Mouse (Mus musculus): Measurements from ENCODE around the gene Tmem178b.

The Tmem178b gene

DNA sequence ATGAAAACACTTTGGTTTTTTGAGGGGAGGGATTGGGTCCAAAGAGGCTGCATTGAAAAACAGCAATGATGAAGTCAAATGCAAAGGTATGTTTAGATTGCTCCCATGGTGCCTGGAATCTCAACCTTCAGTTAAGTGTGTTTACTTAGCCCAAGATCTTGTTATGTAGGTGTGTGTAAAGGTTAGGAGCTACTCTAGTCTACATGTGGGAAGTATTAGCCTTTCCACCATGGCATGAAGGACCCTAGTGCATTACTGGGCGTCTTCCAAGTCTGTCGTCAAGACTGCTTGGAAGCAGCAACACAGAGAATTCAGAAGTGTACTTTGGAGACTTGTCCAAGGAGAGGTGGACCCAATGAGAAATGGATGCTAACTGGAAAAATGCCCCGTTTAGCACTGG, 205.3 kb downstream of the Tmem178b start:
- DNase-seq (ENCODE audit: low read depth, low spot score), result no peak

GRCm38 (mm10) chr6:40083726-40084125, 210.7 kb downstream of the Tmem178b start:
- no peak for DNase-seq (ENCODE audit: low read depth, low spot score)

DNA sequence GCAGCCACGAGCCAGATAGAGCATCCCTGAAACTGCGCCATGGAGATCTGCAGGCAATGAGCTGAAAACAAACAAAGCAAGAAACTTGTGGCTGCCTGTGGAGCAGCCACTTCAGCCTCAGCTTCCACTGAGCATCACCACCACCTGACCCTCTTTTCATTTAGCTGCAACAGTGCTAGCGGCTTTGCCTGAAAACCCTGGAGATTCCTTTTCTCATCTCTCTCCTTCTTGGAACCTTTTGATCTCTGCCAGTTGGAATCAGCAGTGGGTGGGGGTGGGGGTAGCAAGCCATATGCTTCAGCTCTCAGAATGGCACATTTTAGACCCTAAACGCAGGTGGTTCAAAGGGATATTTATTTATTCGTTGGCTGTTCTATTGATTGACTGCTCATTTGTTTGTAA, 218.2 kb downstream of the Tmem178b start:
- no peak for DNase-seq (ENCODE audit: low read depth, low spot score)

GRCm38 (mm10) chr6:40098498-40098897, 225.4 kb downstream of the Tmem178b start:
- no peak for DNase-seq (ENCODE audit: low read depth, low spot score)

GRCm38 (mm10) chr6:40101785-40102184, 228.7 kb downstream of the Tmem178b start:
- no peak for DNase-seq (ENCODE audit: low read depth, low spot score)

DNA sequence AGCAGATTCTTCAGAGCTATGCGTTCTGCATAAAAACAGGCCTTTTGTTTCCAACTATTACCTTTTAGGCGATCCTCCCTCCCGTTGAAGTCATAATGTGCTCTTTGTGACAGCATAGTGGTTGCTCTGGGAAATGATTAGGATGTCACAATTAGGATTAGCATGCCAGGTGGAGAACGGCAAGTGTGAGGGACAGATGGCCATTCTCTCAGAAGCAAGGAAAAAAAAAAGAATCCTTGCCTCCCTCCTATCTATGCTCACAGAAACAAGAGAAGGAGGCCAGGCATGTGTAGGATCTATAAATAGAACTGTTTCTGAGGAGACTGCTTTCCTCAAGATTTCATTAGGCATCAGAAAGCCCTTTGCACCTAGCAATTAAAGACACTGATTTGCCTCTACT, 229.8 kb downstream of the Tmem178b start:
- DNase-seq (ENCODE audit: low read depth, low spot score), result no peak

DNA sequence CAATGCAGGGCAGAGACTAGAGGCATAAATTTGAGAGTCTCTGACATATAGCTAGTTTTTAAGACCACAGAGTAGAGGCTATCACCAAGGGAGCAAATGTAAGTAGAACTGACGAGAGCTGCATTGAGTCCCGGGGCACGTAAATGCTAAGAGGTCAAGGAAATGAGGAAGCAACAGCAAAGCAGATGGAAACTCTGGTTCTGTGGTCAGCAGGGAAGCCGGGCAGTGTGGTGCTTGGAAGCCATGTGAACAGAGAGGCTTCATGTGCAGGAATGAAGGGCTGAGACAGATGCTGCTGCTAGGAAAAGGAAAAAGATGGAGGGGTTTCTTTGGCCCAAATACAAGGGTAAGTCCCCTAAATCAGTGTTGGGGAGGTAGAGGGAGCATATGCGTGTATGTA, 237.0 kb downstream of the Tmem178b start:
- DNase-seq (ENCODE audit: low read depth, low spot score), result no peak

GRCm38 (mm10) chr6:40110729-40111128, 237.7 kb downstream of the Tmem178b start:
- no peak for DNase-seq (ENCODE audit: low read depth, low spot score)

DNA sequence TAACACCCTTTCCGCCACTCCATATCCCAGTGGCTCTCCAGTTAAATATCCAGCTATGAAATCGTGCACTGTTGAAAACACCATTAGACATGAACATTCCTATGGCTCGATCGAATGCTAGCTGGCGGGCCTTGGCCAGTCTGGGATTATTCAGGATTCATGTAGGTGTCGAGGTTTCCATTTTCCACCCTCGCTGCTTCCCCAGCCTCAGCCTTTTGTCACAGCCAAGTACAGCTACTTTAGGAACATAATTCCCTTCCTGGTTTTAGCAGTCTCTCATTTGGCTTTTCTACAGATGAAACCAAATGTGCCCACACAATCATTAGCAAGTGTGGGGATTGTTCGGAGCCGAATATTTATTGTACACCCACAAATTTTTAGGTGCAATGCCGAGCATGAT, 239.4 kb downstream of the Tmem178b start:
- DNase-seq (ENCODE audit: low read depth, low spot score), result no peak

DNA sequence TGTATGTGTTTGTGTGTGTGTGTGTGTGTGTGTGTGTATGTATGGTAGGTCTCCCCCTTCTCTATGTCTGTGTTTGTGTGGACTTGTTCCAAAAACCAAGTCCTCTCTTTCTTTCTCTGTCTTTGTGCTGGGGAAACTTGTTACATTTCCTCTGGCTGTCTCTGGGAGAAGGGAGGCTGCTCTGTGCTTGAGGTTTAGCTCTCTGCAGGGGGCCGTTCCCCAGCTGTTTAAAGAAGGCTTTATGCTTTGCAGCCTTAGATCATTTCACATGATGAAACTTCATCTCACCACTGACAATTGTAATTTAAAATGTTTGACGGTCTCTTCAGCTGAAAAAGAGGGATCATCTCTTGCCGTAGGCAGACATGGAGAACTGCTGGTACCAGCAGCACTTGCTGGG, 243.2 kb downstream of the Tmem178b start:
- no peak for DNase-seq (ENCODE audit: low read depth, low spot score)

DNA sequence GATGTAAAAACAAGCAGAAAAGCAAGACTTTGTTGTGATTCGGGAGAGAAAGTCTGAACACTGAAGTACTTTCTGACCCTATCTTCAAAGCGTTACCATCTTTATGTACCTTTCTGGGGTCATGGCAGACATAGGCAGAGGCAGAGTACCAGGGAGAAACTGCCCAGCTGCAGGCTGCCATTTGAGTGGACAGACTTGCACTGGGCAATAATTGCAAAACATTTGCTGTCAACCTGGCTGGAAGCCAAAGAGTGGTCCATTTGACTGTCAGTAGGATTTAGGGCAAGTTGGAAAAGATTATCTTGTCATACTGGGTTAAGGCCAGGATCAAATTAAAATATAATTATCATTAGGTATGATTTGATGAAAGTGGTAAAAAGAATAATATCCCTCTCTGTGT, 247.1 kb downstream of the Tmem178b start:
- DNase-seq (ENCODE audit: low read depth, low spot score), result no peak

DNA sequence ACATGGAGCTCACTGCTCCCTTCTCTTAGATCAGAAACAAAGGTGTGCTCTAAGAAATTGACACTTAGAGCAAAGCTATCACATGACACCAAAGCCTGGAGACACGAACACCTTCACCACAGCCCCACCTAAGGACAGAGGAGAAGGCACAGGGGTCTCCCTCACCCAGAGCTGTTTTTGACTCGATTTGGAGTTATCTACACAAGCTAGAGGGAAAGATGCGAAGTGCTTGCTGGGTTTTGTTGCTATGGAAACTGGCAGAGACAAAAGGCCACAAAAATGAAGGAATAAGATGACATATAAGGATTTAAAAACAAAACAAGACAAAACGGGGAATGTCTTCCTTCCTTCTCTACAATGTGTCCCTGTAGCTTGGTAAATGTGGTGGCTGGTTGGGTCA, 248.4 kb downstream of the Tmem178b start:
- DNase-seq (ENCODE audit: low read depth, low spot score), result no peak

GRCm38 (mm10) chr6:40123070-40123690, 250.1 kb downstream of the Tmem178b start:
- DNase-seq (ENCODE audit: low read depth, low spot score), result no peak

GRCm38 (mm10) chr6:40123960-40124359, 250.9 kb downstream of the Tmem178b start:
- DNase-seq (ENCODE audit: low read depth, low spot score), result no peak

DNA sequence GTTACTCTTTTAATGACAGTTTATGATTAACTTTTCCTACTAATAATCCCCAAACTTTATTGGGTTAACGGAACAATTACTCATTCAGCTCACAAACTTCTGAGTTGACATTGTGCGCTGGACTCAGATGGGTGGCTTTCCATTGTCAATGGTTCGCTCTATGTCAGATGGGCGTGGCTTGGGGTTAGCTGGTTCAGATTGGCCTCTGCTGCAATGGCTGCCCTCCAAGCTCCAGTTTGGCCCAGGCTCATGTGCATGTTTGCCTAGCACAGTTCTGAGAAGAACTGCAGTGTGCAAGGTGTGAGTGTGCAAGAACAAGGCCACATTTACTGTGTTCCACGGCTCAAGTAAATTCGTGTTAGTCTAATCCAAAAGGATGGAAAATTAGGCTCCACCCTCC, 255.6 kb downstream of the Tmem178b start:
- no peak for DNase-seq (ENCODE audit: low read depth, low spot score)

GRCm38 (mm10) chr6:40131936-40132335, 258.9 kb downstream of the Tmem178b start:
- DNase-seq (ENCODE audit: low read depth, low spot score), result no peak

- no peak for DNase-seq (ENCODE audit: low read depth, low spot score)
Observed at GRCm38 (mm10) chr6:40133436-40133835, 260.4 kb downstream of the Tmem178b start.

DNA sequence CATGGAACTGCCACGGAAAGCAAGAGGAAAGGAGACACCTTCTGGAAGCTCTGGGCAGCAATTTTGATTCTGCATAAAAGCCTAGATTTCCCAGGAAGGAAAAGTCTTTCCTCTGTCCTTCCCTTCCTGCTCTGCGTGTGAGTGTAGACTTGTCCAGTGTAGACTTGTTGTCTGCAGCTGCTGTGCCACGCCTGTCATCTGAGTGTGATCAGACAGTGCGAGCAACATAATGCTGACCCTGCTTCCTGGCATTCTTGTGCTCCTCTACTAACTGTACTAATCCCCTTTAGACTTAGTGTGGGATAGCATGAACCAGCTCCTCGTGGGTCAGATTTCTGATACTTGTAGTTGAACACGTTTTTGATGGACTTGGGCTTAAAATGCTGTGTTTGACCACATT, 262.6 kb downstream of the Tmem178b start:
- no peak for DNase-seq (ENCODE audit: low read depth, low spot score)

DNA sequence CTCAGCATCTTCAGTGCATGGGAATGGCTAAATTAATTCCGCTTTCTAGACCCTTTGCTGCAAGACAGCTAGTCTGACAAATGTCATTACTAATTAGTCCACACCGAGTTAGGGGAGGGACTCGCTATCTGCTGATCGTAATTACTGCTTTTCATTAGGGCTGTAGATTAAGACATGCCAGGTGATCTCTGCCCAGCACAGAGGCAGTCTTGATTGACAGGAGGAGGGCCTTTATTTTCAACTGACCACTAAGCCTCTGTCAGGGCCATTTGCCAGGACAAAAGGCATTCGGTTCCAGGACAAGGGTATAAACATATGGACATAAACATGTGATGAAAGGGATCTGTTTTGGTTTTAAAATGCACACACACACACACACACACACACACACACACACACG, 264.3 kb downstream of the Tmem178b start:
- no peak for DNase-seq (ENCODE audit: low read depth, low spot score)

GRCm38 (mm10) chr6:40137831-40138520, 264.9 kb downstream of the Tmem178b start:
- DNase-seq (ENCODE audit: low read depth, low spot score), result no peak

DNA sequence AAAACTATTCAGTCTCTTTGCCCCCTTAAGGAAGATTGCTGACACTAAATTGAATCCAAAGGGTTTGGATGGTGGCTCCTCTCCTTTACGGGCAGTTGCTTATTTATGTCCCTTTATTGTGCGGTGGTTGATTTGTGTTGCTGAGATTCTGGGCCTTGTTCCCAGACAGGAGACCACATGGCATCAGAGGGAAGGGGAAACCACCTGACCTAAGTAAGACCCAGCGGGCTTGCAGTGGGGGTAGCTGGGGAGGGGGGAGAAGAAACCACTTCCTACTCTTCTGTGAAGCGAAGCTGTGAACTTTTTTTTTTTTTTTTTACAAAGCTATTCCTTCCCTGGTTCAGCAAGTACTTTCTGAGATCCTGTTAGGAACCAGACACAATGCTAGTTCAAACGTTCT, 269.5 kb downstream of the Tmem178b start:
- no peak for DNase-seq (ENCODE audit: low read depth, low spot score)

GRCm38 (mm10) chr6:40144371-40144770, 271.3 kb downstream of the Tmem178b start:
- DNase-seq (ENCODE audit: low read depth, low spot score), result no peak

DNA sequence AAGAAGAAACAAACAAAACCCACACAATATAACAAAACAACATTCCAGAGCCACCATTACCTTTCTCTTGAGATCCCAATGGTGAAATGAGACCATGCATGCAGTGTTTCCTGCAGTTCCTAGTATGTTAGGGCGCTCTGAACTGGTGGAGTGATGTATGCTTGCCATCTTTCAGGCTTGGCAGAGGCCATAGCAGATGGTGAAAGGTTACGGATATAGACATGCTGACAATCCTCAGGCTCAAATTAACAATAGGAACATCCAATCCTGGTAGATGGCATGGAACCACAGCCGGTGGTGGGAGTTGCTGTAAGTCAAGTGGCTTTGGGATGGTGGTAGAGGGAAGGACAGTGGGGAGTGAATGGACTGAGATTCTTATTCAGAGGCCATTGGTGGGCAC, 272.5 kb downstream of the Tmem178b start:
- DNase-seq (ENCODE audit: low read depth, low spot score), result no peak

DNA sequence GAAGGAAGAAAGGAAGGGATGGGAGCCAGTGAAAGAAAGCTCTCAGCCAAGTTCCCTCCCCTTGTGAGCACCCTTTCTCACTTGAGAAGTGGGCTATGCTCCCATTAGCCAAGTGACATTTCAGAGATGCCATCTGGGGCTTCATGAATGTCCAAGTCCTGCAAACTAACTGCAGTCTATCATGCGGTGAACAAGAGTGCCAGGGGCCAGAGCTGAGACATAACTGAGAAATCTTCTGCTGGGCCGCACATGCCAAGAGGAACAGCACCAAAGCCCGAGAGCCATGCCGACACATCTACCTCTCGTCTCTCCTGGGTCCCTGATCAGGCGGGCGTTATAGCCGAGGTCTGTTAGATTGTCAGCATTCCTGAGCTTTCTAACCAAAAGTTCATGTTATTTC, 279.2 kb downstream of the Tmem178b start:
- DNase-seq (ENCODE audit: low read depth, low spot score), result no peak

Measured in CD4-positive, CD25-positive, alpha-beta regulatory T cell, adult 2 months (primary cell).